26 mouse cellular contexts compared by ENCODE assay signal in genomic region chr6:7313496-7313895, GRCm38 (mm10).
DNase-seq lines count a peak whose midpoint lies in the region; ATAC-seq and TF ChIP-seq lines count a peak whose summit lies in the region.
"Had no signal": no experiment of that assay in that cellular context is flagged by ENCODE, and none has a peak within 500 bp of the region (broad histone marks: within the 10 kb centered on the region; RNA-seq: fewer than 3 reads in every experiment).

No protein-coding gene starts in this region.

- peak; percentile 27 for DNase-seq in kidney, adult 18-20 months
- DNase-seq in kidney, adult 9 months = peak; percentile 79
- DNase-seq in kidney, postnatal 25 days = peak; percentile 13 to 64
- DNase-seq in left cerebral cortex, adult 2 months (ENCODE audit: extremely low spot score in 1 of 2, low spot score in 2 of 2) = no peak
- no peak for DNase-seq in right cerebral cortex, postnatal 36 days (ENCODE audit: low spot score in 2 of 2)
- DNase-seq: adrenal gland, postnatal 10 days; adrenal gland, postnatal 36 days; B cell, adult 2 months; cerebellum, adult 18-20 months; cerebellum, adult 9-10 months; cerebellum, postnatal 14 days; forebrain, postnatal 0 days; gastrocnemius, postnatal 25 days; heart, adult 18-20 months; heart, postnatal 10 days; heart, postnatal 36 days had no signal

- H3K9ac ChIP-seq in kidney, embryonic 15.5 days = no peak overlapping the region
- H3K9ac ChIP-seq: forebrain, postnatal 0 days; heart, embryonic 12.5 days; heart, embryonic 15.5 days; hindbrain, embryonic 13.5 days had no signal

- 84% methylated on average over 3 of the region's 3 CpGs for WGBS in kidney, embryonic 15.5 days

- no peak overlapping the region for H3K27ac ChIP-seq in kidney, embryonic 15.5 days
- no peak overlapping the region for H3K27ac ChIP-seq in left cerebral cortex, adult 2 months
- H3K27ac ChIP-seq: heart, embryonic 15.5 days; hindbrain, embryonic 10.5 days; hindbrain, embryonic 13.5 days had no signal

- no peak overlapping the region for H3K4me2 ChIP-seq in kidney, embryonic 15.5 days
- H3K4me2 ChIP-seq: heart, embryonic 12.5 days; heart, embryonic 15.5 days; hindbrain, embryonic 13.5 days had no signal

- no peak for ATAC-seq in kidney, embryonic 15.5 days (replicated peaks; ENCODE audit: low FRiP score)
- ATAC-seq: forebrain, embryonic 14.5 days; forebrain, postnatal 0 days; hindbrain, embryonic 16.5 days; Patski had no signal

- no peaks in the 10 kb centered on the region for H3K9me3 ChIP-seq in kidney, embryonic 15.5 days (replicated peaks)
- H3K9me3 ChIP-seq: G1E; heart, embryonic 12.5 days; heart, embryonic 15.5 days; hindbrain, embryonic 10.5 days; hindbrain, embryonic 13.5 days had no signal

- no peak overlapping the region for H3K4me3 ChIP-seq in kidney, embryonic 15.5 days (replicated peaks)
- no peak overlapping the region for H3K4me3 ChIP-seq in left cerebral cortex, adult 2 months
- H3K4me3 ChIP-seq: heart, embryonic 12.5 days; heart, embryonic 15.5 days; hindbrain, embryonic 10.5 days; hindbrain, embryonic 13.5 days had no signal

- no peak for TF ChIP-seq CTCF in left cerebral cortex, adult 2 months (IDR thresholded peaks at IDR 0.05)

- H3K4me1 ChIP-seq in kidney, embryonic 15.5 days = no peaks in the 10 kb centered on the region
- H3K4me1 ChIP-seq: heart, embryonic 12.5 days; heart, embryonic 15.5 days; hindbrain, embryonic 10.5 days; hindbrain, embryonic 13.5 days had no signal

- no peaks in the 10 kb centered on the region for H3K27me3 ChIP-seq in kidney, embryonic 15.5 days
- H3K27me3 ChIP-seq: CH12.LX; heart, embryonic 12.5 days; heart, embryonic 15.5 days; hindbrain, embryonic 13.5 days had no signal

- no peaks in the 10 kb centered on the region for H3K36me3 ChIP-seq in kidney, embryonic 15.5 days
- H3K36me3 ChIP-seq: G1E; heart, embryonic 12.5 days; heart, embryonic 15.5 days; hindbrain, embryonic 10.5 days; hindbrain, embryonic 13.5 days had no signal

- intact Hi-C loops in left cerebral cortex, adult 2 months (cut with DNase I) = no loop called here

Comparison
In these comparisons a context has a peak if more than half of its experiments do, and no peak if none do; other contexts are left out.
1. DNase-seq: peak in kidney, adult 18-20 months (single experiment), kidney, adult 9 months (single experiment) and kidney, postnatal 25 days (2 of 2); none in left cerebral cortex, adult 2 months (0 of 2) and right cerebral cortex, postnatal 36 days (0 of 2).